Mouse (Mus musculus): ENCODE results near the gene Tldc2.

Gene Tldc2

GRCm38 (mm10) chr2:157058342-157058998, 28.4 kb upstream of the Tldc2 start:
- in situ Hi-C loops (cut with MboI; ENCODE audit: low pct_unique_long_range_greater_than_20kb in 1 of 2, low sequenced_read_pairs in 2 of 2, unreplicated experiment in 1 of 2) = no loop called here

GRCm38 (mm10) chr2:157059166-157059565, 27.7 kb upstream of the Tldc2 start:
- in situ Hi-C loops (cut with MboI; ENCODE audit: low pct_unique_long_range_greater_than_20kb in 1 of 2, low sequenced_read_pairs in 2 of 2, unreplicated experiment in 1 of 2) = no loop called here

GRCm38 (mm10) chr2:157060037-157060436, 26.8 kb upstream of the Tldc2 start:
- in situ Hi-C loops (cut with MboI; ENCODE audit: low pct_unique_long_range_greater_than_20kb in 1 of 2, low sequenced_read_pairs in 2 of 2, unreplicated experiment in 1 of 2) = no loop called here

- in situ Hi-C loops (cut with MboI; ENCODE audit: low pct_unique_long_range_greater_than_20kb in 1 of 2, low sequenced_read_pairs in 2 of 2, unreplicated experiment in 1 of 2) = no loop called here
Observed at GRCm38 (mm10) chr2:157060557-157061305, 26.1 kb upstream of the Tldc2 start.

- in situ Hi-C loops (cut with MboI; ENCODE audit: low pct_unique_long_range_greater_than_20kb in 1 of 2, low sequenced_read_pairs in 2 of 2, unreplicated experiment in 1 of 2) = no loop called here
Observed at GRCm38 (mm10) chr2:157063241-157063700, 23.6 kb upstream of the Tldc2 start.

GRCm38 (mm10) chr2:157064136-157064535, 22.7 kb upstream of the Tldc2 start:
- in situ Hi-C loops (cut with MboI; ENCODE audit: low pct_unique_long_range_greater_than_20kb in 1 of 2, low sequenced_read_pairs in 2 of 2, unreplicated experiment in 1 of 2) = no loop called here

GRCm38 (mm10) chr2:157064978-157065878, 21.6 kb upstream of the Tldc2 start:
- in situ Hi-C loops (cut with MboI; ENCODE audit: low pct_unique_long_range_greater_than_20kb in 1 of 2, low sequenced_read_pairs in 2 of 2, unreplicated experiment in 1 of 2) = no loop called here

- in situ Hi-C loops (cut with MboI; ENCODE audit: low pct_unique_long_range_greater_than_20kb in 1 of 2, low sequenced_read_pairs in 2 of 2, unreplicated experiment in 1 of 2) = no loop called here
Observed at GRCm38 (mm10) chr2:157065879-157066226, 21.0 kb upstream of the Tldc2 start.

- in situ Hi-C loops (cut with MboI; ENCODE audit: low pct_unique_long_range_greater_than_20kb in 1 of 2, low sequenced_read_pairs in 2 of 2, unreplicated experiment in 1 of 2) = no loop called here
Observed at GRCm38 (mm10) chr2:157066731-157067430, 20.0 kb upstream of the Tldc2 start.

GRCm38 (mm10) chr2:157068701-157069354, 18.0 kb upstream of the Tldc2 start:
- in situ Hi-C loops (cut with MboI; ENCODE audit: low pct_unique_long_range_greater_than_20kb in 1 of 2, low sequenced_read_pairs in 2 of 2, unreplicated experiment in 1 of 2) = no loop called here

- in situ Hi-C loops (cut with MboI; ENCODE audit: low pct_unique_long_range_greater_than_20kb in 1 of 2, low sequenced_read_pairs in 2 of 2, unreplicated experiment in 1 of 2) = no loop called here
Observed at GRCm38 (mm10) chr2:157069355-157069735, 17.5 kb upstream of the Tldc2 start.

- in situ Hi-C loops (cut with MboI; ENCODE audit: low pct_unique_long_range_greater_than_20kb in 1 of 2, low sequenced_read_pairs in 2 of 2, unreplicated experiment in 1 of 2) = no loop called here
Observed at GRCm38 (mm10) chr2:157069755-157070315, 17.0 kb upstream of the Tldc2 start.

GRCm38 (mm10) chr2:157070365-157070764, 16.5 kb upstream of the Tldc2 start:
- in situ Hi-C loops (cut with MboI; ENCODE audit: low pct_unique_long_range_greater_than_20kb in 1 of 2, low sequenced_read_pairs in 2 of 2, unreplicated experiment in 1 of 2) = no loop called here

- in situ Hi-C loops (cut with MboI; ENCODE audit: low pct_unique_long_range_greater_than_20kb in 1 of 2, low sequenced_read_pairs in 2 of 2, unreplicated experiment in 1 of 2) = no loop called here
Observed at GRCm38 (mm10) chr2:157071556-157071955, 15.3 kb upstream of the Tldc2 start.

GRCm38 (mm10) chr2:157072316-157072990, 14.4 kb upstream of the Tldc2 start:
- in situ Hi-C loops (cut with MboI; ENCODE audit: low pct_unique_long_range_greater_than_20kb in 1 of 2, low sequenced_read_pairs in 2 of 2, unreplicated experiment in 1 of 2) = no loop called here

- in situ Hi-C loops (cut with MboI; ENCODE audit: low pct_unique_long_range_greater_than_20kb in 1 of 2, low sequenced_read_pairs in 2 of 2, unreplicated experiment in 1 of 2) = no loop called here
Observed at GRCm38 (mm10) chr2:157073378-157074052, 13.3 kb upstream of the Tldc2 start.

GRCm38 (mm10) chr2:157074186-157074724, 12.6 kb upstream of the Tldc2 start:
- in situ Hi-C loops (cut with MboI; ENCODE audit: low pct_unique_long_range_greater_than_20kb in 1 of 2, low sequenced_read_pairs in 2 of 2, unreplicated experiment in 1 of 2) = no loop called here

Data from mouse embryonic stem cell (cell line).